Mouse (Mus musculus): ENCODE results near the gene Shisa4. TPM values are rescaled to one million over a fixed set of nuclear protein-coding genes. Genes with fewer than 3 reads are reported as not detected.
"Not testable (repeated sequence)": the region's sequence is repeated elsewhere in the genome, so short reads cannot be mapped to it uniquely, and the experiment has no call there.

Gene Shisa4
- 64.1 and 69.8 TPM in 2 replicates for polyA plus RNA-seq (2016; fragmentation: Nextera tagmentation; extraction: Ambion mirVana)

DNA sequence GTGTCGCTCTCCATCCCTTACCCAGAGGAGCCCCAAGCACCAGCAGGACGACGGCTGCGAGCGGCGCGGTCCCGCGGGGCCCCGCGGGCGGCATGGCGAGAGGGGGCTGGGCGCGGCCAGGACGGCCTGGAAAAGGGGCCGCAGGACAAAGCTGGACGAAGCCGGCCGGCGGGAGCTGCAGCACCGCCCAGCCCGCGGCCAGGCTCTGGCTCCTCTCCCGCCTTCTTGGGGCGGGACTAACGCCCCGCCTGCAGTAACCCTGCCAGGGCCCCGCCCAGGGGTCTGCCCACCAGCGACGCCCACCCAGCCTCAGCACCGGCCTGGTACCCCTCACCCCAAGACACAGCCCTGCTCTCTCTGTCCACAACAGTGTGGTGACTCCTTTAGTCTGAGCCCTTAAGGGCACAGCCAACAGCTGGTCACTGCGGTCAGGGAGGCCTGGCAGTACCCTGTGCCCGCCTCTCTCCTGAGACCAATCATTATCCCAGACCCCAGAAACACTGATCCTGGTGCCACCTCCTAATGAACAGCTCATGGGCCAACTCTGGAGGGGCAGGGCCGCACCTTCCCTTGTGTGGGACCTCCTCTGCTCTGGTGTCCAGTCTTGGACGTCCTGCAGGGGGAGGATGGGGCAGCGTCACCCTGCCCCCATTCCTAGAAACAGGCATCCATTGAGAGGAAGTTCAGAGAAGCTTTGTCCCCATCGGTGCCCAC is at the start of gene Shisa4:
Shisa4 (minus strand) TSS at position 370 of the 714 bp plus-strand sequence.
- Histone ChIP-seq H3K9me3 (replicated peaks) (no peaks in the 10 kb centered on the region), H3K4me2 (replicated peaks) (peak within 1 kb of the TSS; percentile 77), H3K36me3 (no peaks in the 10 kb centered on the region), H3K4me1 (peaks cover 29% of the 10 kb centered on the region), H3K27ac (peak within 1 kb of the TSS; percentile 72), H3K27me3 (no peaks in the 10 kb centered on the region), H3K9ac (peak within 1 kb of the TSS; percentile 88), H3K4me3 (peak within 1 kb of the TSS; percentile 65)
- ATAC-seq (ENCODE audit: low FRiP score): peak; percentile 90
- WGBS: 2% methylated on average over 31 of the region's 38 CpGs

DNA sequence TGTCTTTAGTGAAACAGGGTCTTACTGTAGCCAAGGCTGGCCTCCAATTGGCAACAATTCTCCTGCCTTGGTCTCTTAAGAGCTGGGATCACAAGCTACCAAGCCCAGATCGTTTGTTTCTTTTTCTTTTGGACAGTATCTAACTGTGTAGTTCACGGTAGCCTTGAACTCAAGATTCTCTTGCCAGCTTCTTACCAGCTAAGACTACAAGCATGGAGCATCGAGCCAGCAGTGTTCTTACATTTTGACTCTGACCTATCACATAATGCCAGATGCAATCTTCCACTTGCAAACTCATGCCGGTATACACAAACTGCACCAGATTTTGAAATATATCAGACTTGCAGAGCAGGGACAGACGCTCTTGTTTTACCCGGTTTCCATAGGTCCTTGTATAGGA is 47.7 kb upstream of the Shisa4 start:
- Histone ChIP-seq H3K9ac (no peak overlapping the region), H3K9me3 (replicated peaks) (no peaks in the 10 kb centered on the region), H3K4me1 (peaks cover 10% of the 10 kb centered on the region), H3K27me3 (no peaks in the 10 kb centered on the region), H3K27ac (no peak overlapping the region), H3K4me3 (no peak overlapping the region), H3K36me3 (peaks cover 59% of the 10 kb centered on the region), H3K4me2 (replicated peaks) (no peak overlapping the region)
- no peak for ATAC-seq (ENCODE audit: low FRiP score)
- 94% methylated on average over 6 of the region's 6 CpGs for WGBS

DNA sequence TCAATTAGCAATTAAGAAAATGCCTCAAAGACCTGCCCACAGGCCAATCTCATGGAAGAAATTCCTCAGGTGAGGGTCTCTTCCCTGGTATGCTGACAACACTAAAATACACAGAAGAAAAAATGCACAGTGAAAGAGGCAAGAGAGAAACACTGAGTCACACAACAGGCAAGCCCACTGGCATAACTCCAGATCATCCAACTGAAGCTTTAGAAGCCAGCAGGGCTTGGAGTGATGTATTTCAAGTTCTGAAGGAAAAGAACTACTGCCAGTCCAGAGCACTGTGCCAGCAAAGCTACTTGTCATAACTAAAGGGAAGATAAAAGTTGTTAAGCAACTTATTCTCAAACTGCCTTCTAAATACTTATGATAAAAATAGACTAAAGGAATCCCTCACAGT is 39.0 kb upstream of the Shisa4 start:
- Histone ChIP-seq H3K27me3 (no peaks in the 10 kb centered on the region), H3K4me1 (no peaks in the 10 kb centered on the region), H3K4me2 (replicated peaks) (no peak overlapping the region), H3K4me3 (no peak overlapping the region), H3K9ac (no peak overlapping the region), H3K9me3 (replicated peaks) (no peaks in the 10 kb centered on the region), H3K36me3 (peaks cover 89% of the 10 kb centered on the region), H3K27ac (no peak overlapping the region)
- no peak for ATAC-seq (ENCODE audit: low FRiP score)

GRCm38 (mm10) chr1:135412130-135412529 is 37.1 kb upstream of the Shisa4 start:
- ATAC-seq (ENCODE audit: low FRiP score): no peak
- H3K27ac ChIP-seq: no peak overlapping the region
- no peak overlapping the region for H3K4me3 ChIP-seq
- no peaks in the 10 kb centered on the region for H3K4me1 ChIP-seq
- no peaks in the 10 kb centered on the region for H3K9me3 ChIP-seq (replicated peaks)
- WGBS: 86% methylated on average over 4 of the region's 4 CpGs
- no peak overlapping the region for H3K4me2 ChIP-seq (replicated peaks)
- H3K36me3 ChIP-seq: peaks cover 87% of the 10 kb centered on the region
- no peaks in the 10 kb centered on the region for H3K27me3 ChIP-seq
- no peak overlapping the region for H3K9ac ChIP-seq

- peaks cover 86% of the 10 kb centered on the region for H3K36me3 ChIP-seq
- no peak overlapping the region for H3K27ac ChIP-seq
- WGBS: 89% methylated on average over 2 of the region's 2 CpGs
These were observed 35.9 kb upstream of the Shisa4 start for GRCm38 (mm10) chr1:135410967-135411366.

GRCm38 (mm10) chr1:135408973-135409372 is 33.9 kb upstream of the Shisa4 start:
- Histone ChIP-seq H3K9ac (no peak overlapping the region), H3K27ac (no peak overlapping the region), H3K4me2 (replicated peaks) (no peak overlapping the region), H3K36me3 (peaks cover 85% of the 10 kb centered on the region), H3K9me3 (replicated peaks) (no peaks in the 10 kb centered on the region), H3K27me3 (no peaks in the 10 kb centered on the region), H3K4me3 (no peak overlapping the region), H3K4me1 (no peaks in the 10 kb centered on the region)
- no peak for ATAC-seq (ENCODE audit: low FRiP score)
- WGBS: 98% methylated on average over 4 of the region's 4 CpGs

More at GRCm38 (mm10) chr1:135410967-135411366, 35.9 kb upstream of the Shisa4 start:
- ATAC-seq (ENCODE audit: low FRiP score): no peak
- H3K9me3 ChIP-seq (replicated peaks): no peaks in the 10 kb centered on the region
- H3K4me2 ChIP-seq (replicated peaks): no peak overlapping the region
- H3K27me3 ChIP-seq: no peaks in the 10 kb centered on the region
- H3K9ac ChIP-seq: no peak overlapping the region
- H3K4me1 ChIP-seq: no peaks in the 10 kb centered on the region
- no peak overlapping the region for H3K4me3 ChIP-seq

GRCm38 (mm10) chr1:135405356-135405755 is 30.3 kb upstream of the Shisa4 start:
- Histone ChIP-seq H3K4me3 (no peak overlapping the region), H3K27me3 (no peaks in the 10 kb centered on the region), H3K9me3 (replicated peaks) (no peaks in the 10 kb centered on the region), H3K4me1 (no peaks in the 10 kb centered on the region), H3K9ac (no peak overlapping the region), H3K27ac (no peak overlapping the region), H3K4me2 (replicated peaks) (no peak overlapping the region), H3K36me3 (peaks cover 91% of the 10 kb centered on the region)
- no peak for ATAC-seq (ENCODE audit: low FRiP score)
- 90% methylated on average over 7 of the region's 7 CpGs for WGBS

DNA sequence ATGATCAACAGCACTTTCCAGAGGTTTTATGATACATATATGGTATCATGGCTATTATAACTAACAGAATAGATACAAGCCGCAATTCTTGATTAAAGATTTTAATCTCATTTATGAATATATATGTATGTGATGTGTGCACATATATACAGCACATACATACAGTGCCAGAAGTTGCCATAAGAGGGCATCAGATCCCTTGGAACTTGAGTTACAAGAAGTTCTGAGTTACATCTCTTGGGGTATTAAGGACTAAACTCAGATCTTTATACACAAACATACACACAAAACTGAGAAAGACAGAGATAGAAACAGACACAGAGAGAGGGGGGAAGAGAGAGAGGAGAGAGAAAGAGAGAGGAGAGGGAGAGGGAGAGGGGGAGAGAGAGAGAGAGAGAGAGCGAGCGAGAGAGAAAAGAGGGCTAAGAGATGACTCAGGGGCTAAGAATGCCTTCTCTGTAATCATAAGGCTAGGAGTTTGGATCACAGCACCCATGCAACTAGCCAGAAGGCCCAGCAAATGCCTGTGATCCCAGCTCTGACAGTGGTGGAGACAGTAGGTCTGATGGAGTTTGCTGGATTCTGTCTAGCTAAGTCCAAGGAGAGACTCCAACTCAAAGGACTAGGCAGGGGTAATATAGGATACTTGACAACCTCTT is 26.5 kb upstream of the Shisa4 start:
- WGBS: 94% methylated on average over 3 of the region's 3 CpGs
- no peaks in the 10 kb centered on the region for H3K4me1 ChIP-seq
- no peak for ATAC-seq (ENCODE audit: low FRiP score)
- no peak overlapping the region for H3K4me3 ChIP-seq
- no peak overlapping the region for H3K9ac ChIP-seq
- H3K4me2 ChIP-seq (replicated peaks): no peak overlapping the region
- no peaks in the 10 kb centered on the region for H3K9me3 ChIP-seq (replicated peaks)
- H3K36me3 ChIP-seq: peaks cover 90% of the 10 kb centered on the region
- no peaks in the 10 kb centered on the region for H3K27me3 ChIP-seq
- H3K27ac ChIP-seq: no peak overlapping the region

DNA sequence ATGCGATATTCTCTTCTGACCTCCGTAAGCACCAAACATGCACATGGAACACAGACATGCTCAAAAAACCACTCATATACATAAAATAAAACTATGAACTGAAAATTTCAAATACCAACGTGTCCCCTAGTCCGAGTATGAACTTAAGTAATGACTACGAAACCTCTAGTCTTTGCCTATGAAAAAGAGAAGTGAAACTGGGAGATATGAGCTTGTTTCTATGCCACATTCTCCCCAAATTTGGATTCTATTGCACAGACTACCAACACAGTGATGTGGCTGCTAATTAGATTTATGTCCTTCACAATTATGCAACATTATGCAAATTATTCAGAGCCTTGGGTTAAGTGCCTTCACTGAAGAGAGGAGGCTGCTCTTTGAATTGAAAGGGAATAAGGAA is 24.4 kb upstream of the Shisa4 start:
- no peaks in the 10 kb centered on the region for H3K4me1 ChIP-seq
- ATAC-seq (ENCODE audit: low FRiP score): no peak
- no peak overlapping the region for H3K4me3 ChIP-seq
- no peaks in the 10 kb centered on the region for H3K9me3 ChIP-seq (replicated peaks)
- H3K9ac ChIP-seq: no peak overlapping the region
- no peaks in the 10 kb centered on the region for H3K27me3 ChIP-seq
- 96% methylated on average over 5 of the region's 5 CpGs for WGBS
- H3K4me2 ChIP-seq (replicated peaks): no peak overlapping the region
- peaks cover 86% of the 10 kb centered on the region for H3K36me3 ChIP-seq
- no peak overlapping the region for H3K27ac ChIP-seq

DNA sequence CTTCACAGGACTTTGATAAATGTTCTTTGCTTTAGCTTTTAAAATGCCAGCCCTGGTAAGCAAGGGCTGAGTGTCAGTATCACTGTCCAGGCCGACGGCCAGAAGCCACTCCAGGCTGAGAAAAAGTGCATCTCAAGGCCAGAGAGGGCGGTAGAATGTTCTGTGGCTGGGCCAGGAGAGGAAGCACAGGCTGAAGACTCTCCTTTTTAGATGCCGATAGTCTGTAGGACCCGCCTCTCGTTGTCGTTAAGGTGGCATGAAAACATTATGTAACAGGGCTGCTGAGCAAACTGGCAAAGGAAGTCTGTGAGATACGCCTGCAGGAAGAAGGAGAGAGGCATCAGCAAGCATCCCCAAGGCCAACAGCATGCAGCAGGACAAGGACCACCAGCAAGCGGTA is 10.1 kb upstream of the Shisa4 start:
- 98% methylated on average over 9 of the region's 9 CpGs for WGBS
- H3K9me3 ChIP-seq (replicated peaks): no peaks in the 10 kb centered on the region
- no peak for ATAC-seq (ENCODE audit: low FRiP score)
- H3K36me3 ChIP-seq: peaks cover 79% of the 10 kb centered on the region
- no peak overlapping the region for H3K27ac ChIP-seq
- no peak overlapping the region for H3K9ac ChIP-seq
- H3K4me3 ChIP-seq: no peak overlapping the region
- H3K27me3 ChIP-seq: no peaks in the 10 kb centered on the region
- no peaks in the 10 kb centered on the region; the same call in 1 of the 2 replicates for H3K4me1 ChIP-seq
- H3K4me2 ChIP-seq (replicated peaks): no peak overlapping the region

DNA sequence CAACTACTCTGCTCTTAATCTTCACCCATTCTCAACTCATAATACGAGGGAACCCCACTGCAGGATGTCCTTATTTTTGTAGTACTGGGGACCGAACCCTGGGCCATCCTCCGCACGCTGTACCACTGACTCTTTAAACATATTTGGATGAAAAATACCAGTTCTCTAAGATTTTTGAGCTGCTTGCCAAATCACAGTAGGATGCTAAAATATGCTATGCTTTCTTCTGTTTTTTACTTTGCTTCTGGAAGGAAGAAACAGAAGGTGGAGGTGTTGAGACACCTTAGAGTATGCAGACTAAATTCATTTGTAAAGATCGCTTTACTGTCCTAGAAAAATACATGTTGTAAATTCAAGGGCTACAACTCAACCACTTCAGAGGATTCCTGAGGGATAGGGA is 9.1 kb upstream of the Shisa4 start:
- Histone ChIP-seq H3K27ac (no peak overlapping the region), H3K4me1 (no peaks in the 10 kb centered on the region; the same call in 1 of the 2 replicates), H3K4me2 (replicated peaks) (no peak overlapping the region), H3K9ac (no peak overlapping the region), H3K36me3 (peaks cover 71% of the 10 kb centered on the region), H3K27me3 (no peaks in the 10 kb centered on the region), H3K4me3 (no peak overlapping the region), H3K9me3 (replicated peaks) (no peaks in the 10 kb centered on the region)
- 98% methylated on average over 5 of the region's 5 CpGs for WGBS
- ATAC-seq (ENCODE audit: low FRiP score): no peak

- not testable (repeated sequence) for H3K9me3 ChIP-seq (replicated peaks); ATAC-seq (ENCODE audit: low FRiP score); H3K4me1 ChIP-seq; H3K4me2 ChIP-seq (replicated peaks); H3K9ac ChIP-seq; H3K4me3 ChIP-seq; H3K27ac ChIP-seq; H3K27me3 ChIP-seq
- peaks cover 46% of the 10 kb centered on the region for H3K36me3 ChIP-seq
- WGBS: 58% methylated on average over 6 of the region's 6 CpGs
These were observed 6.5 kb upstream of the Shisa4 start for GRCm38 (mm10) chr1:135381560-135381959.

Measured in hindbrain, embryonic 12.5 days (tissue).